Comparison of ENCODE assay signal across 8 mouse cellular contexts in genomic region chr17:46029554-46030207, GRCm38 (mm10). TPM values are rescaled to one million over a fixed set of nuclear protein-coding genes. Genes with fewer than 3 reads are reported as not detected.
DNase-seq lines count a peak whose midpoint lies in the region; ATAC-seq and TF ChIP-seq lines count a peak whose summit lies in the region.

No protein-coding gene starts in this region.

- peak overlapping the region; percentile 100 for H3ac ChIP-seq in myocyte (ENCODE audit: control insufficient read depth, insufficient read length)

- no peaks in the 10 kb centered on the region for H3K9me3 ChIP-seq in lung, postnatal 0 days (ENCODE audit: low read length)
- H3K9me3 ChIP-seq in forebrain, embryonic 12.5 days: no peaks in the 10 kb centered on the region

- ATAC-seq in lung, postnatal 0 days: no peak
- ATAC-seq in forebrain, embryonic 12.5 days (ENCODE audit: low FRiP score): no peak
- no peak for ATAC-seq in granulocyte monocyte progenitor cell, adult 5-6 weeks (replicated peaks; ENCODE audit: poor library complexity, severe bottlenecking)

- H3K27me3 ChIP-seq in lung, postnatal 0 days (replicated peaks; ENCODE audit: insufficient read depth, low read length): no peaks in the 10 kb centered on the region
- peaks cover 4% of the 10 kb centered on the region; the same call in 1 of the 2 replicates for H3K27me3 ChIP-seq in forebrain, embryonic 12.5 days
- no peaks in the 10 kb centered on the region for H3K27me3 ChIP-seq in myocyte (ENCODE audit: control insufficient read depth, insufficient read depth, insufficient read length)

- no peaks in the 10 kb centered on the region for H3K36me3 ChIP-seq in lung, postnatal 0 days (ENCODE audit: insufficient read depth, low read length)
- peaks cover 13% of the 10 kb centered on the region for H3K36me3 ChIP-seq in forebrain, embryonic 12.5 days (replicated peaks)
- H3K36me3 ChIP-seq in myocyte (ENCODE audit: control insufficient read depth, insufficient read depth): peaks cover 44% of the 10 kb centered on the region

- H3K9ac ChIP-seq in lung, postnatal 0 days (replicated peaks; ENCODE audit: low read depth): peak overlapping the region; percentile 84
- peak overlapping the region; percentile 94 for H3K9ac ChIP-seq in forebrain, embryonic 12.5 days

- H3K4me1 ChIP-seq in lung, postnatal 0 days (ENCODE audit: insufficient read depth, low read depth, low read length): peaks cover 34% of the 10 kb centered on the region
- peaks cover 56% of the 10 kb centered on the region for H3K4me1 ChIP-seq in forebrain, embryonic 12.5 days

- no peak for TF ChIP-seq POLR2A in myocyte (IDR thresholded peaks at IDR 0.05; ENCODE audit: insufficient read length, low read depth)

- H3K79me2 ChIP-seq in myocyte (ENCODE audit: control insufficient read depth, insufficient read depth): peaks cover 74% of the 10 kb centered on the region

- DNase-seq in lung, postnatal 0 days (ENCODE audit: low spot score): no peak
- no peak for DNase-seq in lung, postnatal 4 days
- DNase-seq in kidney, adult 9 months: peak; percentile 62
- DNase-seq in frontal cortex, postnatal 36 days (ENCODE audit: low spot score in 2 of 2): no peak
- DNase-seq in frontal cortex, postnatal 25 days (ENCODE audit: low spot score in 2 of 2): no peak

- TF ChIP-seq EP300 in lung, postnatal 0 days (IDR thresholded peaks at IDR 0.05): no peak

- peak overlapping the region; percentile 97 for H3K27ac ChIP-seq in lung, postnatal 0 days (ENCODE audit: low read length)
- peak overlapping the region; percentile 92 for H3K27ac ChIP-seq in forebrain, embryonic 12.5 days

- peak overlapping the region; percentile 91 for H3K4me3 ChIP-seq in lung, postnatal 0 days (ENCODE audit: low read depth, low read length)
- peak overlapping the region; percentile 88 for H3K4me3 ChIP-seq in forebrain, embryonic 12.5 days (replicated peaks)
- H3K4me3 ChIP-seq in myocyte: peak overlapping the region; percentile 97

- 24% methylated on average over 6 of the region's 7 CpGs for WGBS in lung, postnatal 0 days
- WGBS in forebrain, embryonic 12.5 days: 13% methylated on average over 6 of the region's 7 CpGs

- TF ChIP-seq CTCF in lung, postnatal 0 days (IDR thresholded peaks at IDR 0.05): no peak

- peak overlapping the region; percentile 79 for H3K4me2 ChIP-seq in lung, postnatal 0 days (replicated peaks; ENCODE audit: low read depth, low read length)
- peak overlapping the region; percentile 86 for H3K4me2 ChIP-seq in forebrain, embryonic 12.5 days
- H3K4me2 ChIP-seq in myocyte (ENCODE audit: low read depth): peak overlapping the region; percentile 82

TF ChIP-seq in myocyte, 11 proteins besides CTCF, POLR2A, EP300 and RAD21:
- TF ChIP-seq MYOD1 (IDR thresholded peaks at IDR 0.05; ENCODE audit: control insufficient read depth in 1 of 3, insufficient read length in 2 of 3, low read depth in 2 of 3): no peak
- no peak for TF ChIP-seq TCF3 (IDR thresholded peaks at IDR 0.05; ENCODE audit: insufficient read length, low read depth)
- TF ChIP-seq E2F4 (IDR thresholded peaks at IDR 0.05; ENCODE audit: insufficient read depth): no peak
- no peak for TF ChIP-seq CEBPB (IDR thresholded peaks at IDR 0.05; ENCODE audit: insufficient read depth, poor library complexity, severe bottlenecking)
- TF ChIP-seq SRF (IDR thresholded peaks at IDR 0.05; ENCODE audit: control insufficient read depth, insufficient read length, low read depth): no peak
- no peak for TF ChIP-seq REST (IDR thresholded peaks at IDR 0.05; ENCODE audit: insufficient read depth, insufficient read length)

RNA-seq across cellular contexts. Expression of gene Vegfa, which starts 2.5 kb away (rescaled TPM):
- 21.4 and 31.9 TPM in 2 replicates for polyA plus RNA-seq in lung, postnatal 0 days (2015; fragmentation: Nextera tagmentation; extraction: Ambion mirVana)
- 4.1 TPM in 2 replicates for polyA plus RNA-seq in forebrain, embryonic 12.5 days (2016; fragmentation: Nextera tagmentation; extraction: Ambion mirVana)
- polyA plus RNA-seq in myocyte (2012; fragmentation: generic; extraction: Trizol): 177 TPM
- total RNA-seq in granulocyte monocyte progenitor cell, adult 5-6 weeks (2014; fragmentation: Nextera tagmentation): 21.2 and 28.6 TPM in 2 replicates
- 34.3 and 41.4 TPM in 2 replicates for total RNA-seq in granulocyte monocyte progenitor cell, adult 5-6 weeks (2017)
